Mouse (Mus musculus): ENCODE data around the gene Vps11. TPM values are rescaled to one million over a fixed set of nuclear protein-coding genes. Genes with fewer than 3 reads are reported as not detected.
"Not testable (repeated sequence)": the region's sequence is repeated elsewhere in the genome, so short reads cannot be mapped to it uniquely, and the experiment has no call there.

The Vps11 gene
- total RNA-seq, 2 experiments from 2014 or later, result 19.4 to 22.7 TPM

GRCm38 (mm10) chr9:44336513-44336912 lies 25.0 kb downstream of the Vps11 start:
- ATAC-seq (ENCODE audit: poor library complexity, severe bottlenecking), result not testable (repeated sequence)

- no peak for ATAC-seq (ENCODE audit: poor library complexity, severe bottlenecking)
These were observed 25.4 kb downstream of the Vps11 start for GRCm38 (mm10) chr9:44336093-44336406.

- peak; percentile 15 for ATAC-seq (ENCODE audit: poor library complexity, severe bottlenecking)
These were observed 26.0 kb downstream of the Vps11 start for GRCm38 (mm10) chr9:44335331-44336092.

GRCm38 (mm10) chr9:44334396-44335330 lies 26.8 kb downstream of the Vps11 start, which contains the start of gene H2afx:
Gene H2afx (plus strand): TSS chr9:44334694.
- peak; percentile 92 for ATAC-seq (ENCODE audit: poor library complexity, severe bottlenecking)

- ATAC-seq (ENCODE audit: poor library complexity, severe bottlenecking), result no peak
These were observed 28.4 kb downstream of the Vps11 start for GRCm38 (mm10) chr9:44332918-44333638.

GRCm38 (mm10) chr9:44330736-44331135 lies 30.7 kb downstream of the Vps11 start:
- no peak for ATAC-seq (ENCODE audit: poor library complexity, severe bottlenecking)

- ATAC-seq (ENCODE audit: poor library complexity, severe bottlenecking), result no peak
These were observed 33.5 kb downstream of the Vps11 start for GRCm38 (mm10) chr9:44327926-44328325.

- no peak for ATAC-seq (ENCODE audit: poor library complexity, severe bottlenecking)
These were observed 34.3 kb downstream of the Vps11 start for GRCm38 (mm10) chr9:44327064-44327711.

GRCm38 (mm10) chr9:44326371-44327063 lies 35.0 kb downstream of the Vps11 start:
- peak; percentile 85 for ATAC-seq (ENCODE audit: poor library complexity, severe bottlenecking)

GRCm38 (mm10) chr9:44325768-44326370 lies 35.6 kb downstream of the Vps11 start, which contains the start of gene Dpagt1:
Gene Dpagt1 (plus strand): TSS chr9:44326019.
- ATAC-seq (ENCODE audit: poor library complexity, severe bottlenecking), result no peak

- ATAC-seq (ENCODE audit: poor library complexity, severe bottlenecking), result not testable (repeated sequence)
These were observed 36.3 kb downstream of the Vps11 start for GRCm38 (mm10) chr9:44325032-44325767.

GRCm38 (mm10) chr9:44324147-44324546 lies 37.3 kb downstream of the Vps11 start:
- ATAC-seq (ENCODE audit: poor library complexity, severe bottlenecking), result no peak

GRCm38 (mm10) chr9:44323656-44324055 lies 37.8 kb downstream of the Vps11 start:
- ATAC-seq (ENCODE audit: poor library complexity, severe bottlenecking), result not testable (repeated sequence)

- no peak for ATAC-seq (ENCODE audit: poor library complexity, severe bottlenecking)
These were observed 40.7 kb downstream of the Vps11 start for GRCm38 (mm10) chr9:44320799-44321133.

- ATAC-seq (ENCODE audit: poor library complexity, severe bottlenecking), result peak; percentile 87
These were observed 41.3 kb downstream of the Vps11 start, which contains the start of gene C2cd2l for GRCm38 (mm10) chr9:44319887-44320798. Gene C2cd2l (minus strand): TSS chr9:44320285.

- ATAC-seq (ENCODE audit: poor library complexity, severe bottlenecking), result 0 out of 2 replicates have a peak, but pooled peaks have one; percentile 3
These were observed 42.2 kb downstream of the Vps11 start for GRCm38 (mm10) chr9:44319105-44319886.

GRCm38 (mm10) chr9:44318826-44319095 lies 42.7 kb downstream of the Vps11 start:
- no peak for ATAC-seq (ENCODE audit: poor library complexity, severe bottlenecking)
